Mouse (Mus musculus) adrenal gland, adult 18-20 months (tissue): ENCODE results near the gene Nmur1. TPM values are rescaled to one million over a fixed set of nuclear protein-coding genes. Genes with fewer than 3 reads are reported as not detected.

Experiments
- microRNA-seq, 2 experiments: library from miRNA; unstranded; fragments of <30 nt; microRNA quantifications; one replicate each; pipeline ENCODE4 v1.2.0; 2021; ENCODE audit warnings: borderline number of aligned reads in 2 of 2
- total RNA-seq, 2 experiments: library from RNA; stranded (reverse); gene quantifications; 1 replicate in 1 of 2; 2 replicates in 1 of 2; pipeline ENCODE4 v1.2.3; 2021

Nmur1 gene
- total RNA-seq, 2 experiments from 2014 or later, result not detected

Small RNAs within 50 kb of the gene (microRNA-seq; reads per million reads assigned to microRNA genes)
- 335 to 490 reads per million in 2 experiments for gene mmu-mir-3535

Other genes starting within 250 kb of the Nmur1 start
- gene B3gnt7, start 123.4 kb downstream of the Nmur1 start, total RNA-seq, result under 1 TPM in 1 of 2 experiments, not detected in 1; 0.54 TPM
- gene Ncl, start 66.8 kb downstream of the Nmur1 start, total RNA-seq, result 100 to 1,000 TPM; 158 to 212 TPM
- not detected for gene Tex44, start 101 bp upstream of the Nmur1 start, total RNA-seq
- gene Ptma, start 100.5 kb upstream of the Nmur1 start, total RNA-seq, result 100 to 1,000 TPM; 463 to 486 TPM
- 10 to 100 TPM; 25.3 to 26.0 TPM for gene Pde6d, start 156.4 kb upstream of the Nmur1 start, total RNA-seq
- 10 to 100 TPM in 1 of 2 experiments, 1 to 10 TPM in 1; 9.9 to 12.6 TPM for gene Cops7b, start 156.7 kb upstream of the Nmur1 start, total RNA-seq
- gene Nppc, start 244.3 kb upstream of the Nmur1 start, total RNA-seq, result under 1 TPM in 1 of 2 experiments, not detected in 1; 0.40 TPM